Mouse (Mus musculus): ENCODE measurements around the gene Plpp6.
A peak's percentile ranks its signal among the peaks of the same experiment; 100 is the strongest.
"Not testable (repeated sequence)": the region's sequence is repeated elsewhere in the genome, so short reads cannot be mapped to it uniquely, and the experiment has no call there.

Plpp6 gene

GRCm38 (mm10) chr19:28982617-28983016, 18.9 kb downstream of the Plpp6 start:
- no peak for DNase-seq (ENCODE audit: low spot score in 2 of 2)

GRCm38 (mm10) chr19:28989515-28989914, 25.8 kb downstream of the Plpp6 start:
- no peak for DNase-seq (ENCODE audit: low spot score in 2 of 2)

- peak; percentile 98 for DNase-seq (ENCODE audit: low spot score in 2 of 2)
Measured at GRCm38 (mm10) chr19:28990194-28990589, 26.4 kb downstream of the Plpp6 start, which contains the start of gene Cdc37l1. Gene Cdc37l1, plus strand, starts transcription at chr19:28990352.

- DNase-seq (ENCODE audit: low spot score in 2 of 2), result peak in 1 of 2 experiments; percentile 38
Measured at GRCm38 (mm10) chr19:28990590-28991221, 27.0 kb downstream of the Plpp6 start.

- no peak for DNase-seq (ENCODE audit: low spot score in 2 of 2)
Measured at GRCm38 (mm10) chr19:28991391-28991790, 27.6 kb downstream of the Plpp6 start.

GRCm38 (mm10) chr19:28994870-28995269, 31.1 kb downstream of the Plpp6 start:
- peak; percentile 34 to 48 for DNase-seq (ENCODE audit: low spot score in 2 of 2)

GRCm38 (mm10) chr19:28995366-28995765, 31.6 kb downstream of the Plpp6 start:
- no peak for DNase-seq (ENCODE audit: low spot score in 2 of 2)

- DNase-seq (ENCODE audit: low spot score in 2 of 2), result no peak
Measured at GRCm38 (mm10) chr19:28997976-28998630, 34.4 kb downstream of the Plpp6 start.

GRCm38 (mm10) chr19:29000321-29000720, 36.6 kb downstream of the Plpp6 start:
- DNase-seq (ENCODE audit: low spot score in 2 of 2), result not testable (repeated sequence)

GRCm38 (mm10) chr19:29008069-29008706, 44.4 kb downstream of the Plpp6 start:
- no peak for DNase-seq (ENCODE audit: low spot score in 2 of 2)

GRCm38 (mm10) chr19:29009046-29009445, 45.3 kb downstream of the Plpp6 start:
- no peak for DNase-seq (ENCODE audit: low spot score in 2 of 2)

GRCm38 (mm10) chr19:29011355-29011990, 47.7 kb downstream of the Plpp6 start:
- no peak for DNase-seq (ENCODE audit: low spot score in 2 of 2)

GRCm38 (mm10) chr19:29014466-29015055, 50.8 kb downstream of the Plpp6 start:
- no peak for DNase-seq (ENCODE audit: low spot score in 2 of 2)

- DNase-seq (ENCODE audit: low spot score in 2 of 2), result no peak
Measured at GRCm38 (mm10) chr19:29015410-29016203, 51.9 kb downstream of the Plpp6 start.

- no peak for DNase-seq (ENCODE audit: low spot score in 2 of 2)
Measured at GRCm38 (mm10) chr19:29016204-29016765, 52.5 kb downstream of the Plpp6 start.

Measured in heart, adult 9 months (tissue).